Mouse (Mus musculus): ENCODE measurements at regions not wholly inside any gene's neighbourhood (a gene's known extent, or its start where the extent isn't known, plus 50 kb on each side); places are given as distances from the start of the nearest gene placed in this dataset.

DNA sequence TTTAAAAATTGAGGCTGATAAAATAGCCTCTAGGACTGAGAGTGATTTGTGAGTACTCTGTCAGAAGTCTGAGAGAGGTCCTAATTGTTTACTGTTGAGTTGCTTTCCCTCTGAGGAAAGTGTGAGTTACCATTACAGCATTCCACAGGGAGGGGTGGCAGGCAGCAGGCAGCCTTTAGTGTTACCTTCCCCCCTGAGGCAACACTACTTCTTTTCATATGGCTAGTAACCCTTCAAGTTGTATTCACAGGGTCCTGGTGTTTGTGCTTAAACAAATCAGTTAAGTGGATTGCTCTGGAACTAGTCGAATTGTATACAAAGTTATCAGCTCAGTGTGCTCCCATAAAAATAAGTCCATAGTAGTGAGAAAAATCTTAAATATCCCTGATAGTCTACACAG, 2845.7 kb upstream of the Gm7489 start:
- Histone ChIP-seq H3K27ac (replicated peaks; ENCODE audit: low read depth, low read length) (no peak overlapping the region), H3K9me3 (ENCODE audit: control insufficient read depth, low read length) (no peaks in the 10 kb centered on the region), H3K9ac (ENCODE audit: low read depth, low read length, severe bottlenecking) (no peak overlapping the region), H3K4me2 (replicated peaks; ENCODE audit: low read depth, low read length, severe bottlenecking) (no peak overlapping the region), H3K36me3 (ENCODE audit: control insufficient read depth, insufficient read depth, low read length) (no peaks in the 10 kb centered on the region), H3K4me1 (ENCODE audit: control insufficient read depth, insufficient read depth, low read length) (no peaks in the 10 kb centered on the region), H3K27me3 (ENCODE audit: control insufficient read depth, insufficient read depth, low read length) (no peaks in the 10 kb centered on the region), H3K4me3 (replicated peaks; ENCODE audit: low read length) (no peak overlapping the region)
- no peak for TF ChIP-seq POLR2A (IDR thresholded peaks at IDR 0.05; ENCODE audit: borderline replicate concordance, extremely low read depth, insufficient read depth, insufficient read length)
- ATAC-seq (ENCODE audit: low FRiP score, low read depth) (no peak), DNase-seq (ENCODE audit: low spot score) (peak; percentile 21)
- WGBS, result 5% methylated on average over 1 of the region's 1 CpGs

GRCm38 (mm10) chr15:51070538-51070937, 2814.2 kb upstream of the Gm7489 start:
- H3K4me3 ChIP-seq (replicated peaks; ENCODE audit: low read length), result no peak overlapping the region
- no peak overlapping the region for H3K4me2 ChIP-seq (replicated peaks; ENCODE audit: low read depth, low read length, severe bottlenecking)
- TF ChIP-seq POLR2A (IDR thresholded peaks at IDR 0.05; ENCODE audit: borderline replicate concordance, extremely low read depth, insufficient read depth, insufficient read length), result no peak
- H3K36me3 ChIP-seq (ENCODE audit: control insufficient read depth, insufficient read depth, low read length), result no peaks in the 10 kb centered on the region
- 45% methylated on average over 10 of the region's 10 CpGs for WGBS
- ATAC-seq (ENCODE audit: low FRiP score, low read depth) (no peak), DNase-seq (ENCODE audit: low spot score) (no peak)
- H3K9me3 ChIP-seq (ENCODE audit: control insufficient read depth, low read length), result no peaks in the 10 kb centered on the region
- H3K4me1 ChIP-seq (ENCODE audit: control insufficient read depth, insufficient read depth, low read length), result peaks cover 4% of the 10 kb centered on the region
- no peak overlapping the region for H3K9ac ChIP-seq (ENCODE audit: low read depth, low read length, severe bottlenecking)
- H3K27ac ChIP-seq (replicated peaks; ENCODE audit: low read depth, low read length), result no peak overlapping the region
- H3K27me3 ChIP-seq (ENCODE audit: control insufficient read depth, insufficient read depth, low read length), result no peaks in the 10 kb centered on the region

DNA sequence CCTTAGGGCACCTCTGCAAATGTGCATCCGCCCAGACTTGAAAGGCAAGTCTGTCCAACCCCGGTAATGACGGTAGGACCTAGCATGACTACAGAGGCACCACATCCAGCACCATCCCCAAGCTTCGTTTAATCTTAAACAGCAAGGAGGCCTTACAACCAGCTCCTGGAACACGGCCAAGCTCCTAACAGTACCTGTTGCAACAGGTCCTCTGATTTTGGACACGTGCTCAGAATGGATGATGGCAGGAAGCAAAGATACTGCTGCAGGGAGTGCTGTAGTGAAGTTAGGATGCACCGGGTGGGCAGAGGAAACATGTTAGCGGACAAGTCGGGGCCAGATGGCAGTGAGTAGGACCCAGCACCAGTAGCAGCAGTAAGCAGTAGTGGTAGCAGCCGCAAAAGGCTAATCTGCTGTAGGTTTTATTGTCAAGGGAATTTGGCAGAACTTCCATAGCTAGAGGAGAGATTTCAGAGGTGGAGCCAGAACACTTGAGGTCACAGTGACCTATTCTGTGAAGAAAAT, 2813.5 kb upstream of the Gm7489 start:
- H3K4me1 ChIP-seq (ENCODE audit: control insufficient read depth, insufficient read depth, low read length), result peaks cover 4% of the 10 kb centered on the region
- no peak overlapping the region for H3K9ac ChIP-seq (ENCODE audit: low read depth, low read length, severe bottlenecking)
- no peak overlapping the region for H3K27ac ChIP-seq (replicated peaks; ENCODE audit: low read depth, low read length)
- H3K9me3 ChIP-seq (ENCODE audit: control insufficient read depth, low read length), result no peaks in the 10 kb centered on the region
- H3K36me3 ChIP-seq (ENCODE audit: control insufficient read depth, insufficient read depth, low read length), result no peaks in the 10 kb centered on the region
- WGBS, result 48% methylated on average over 10 of the region's 10 CpGs
- no peaks in the 10 kb centered on the region for H3K27me3 ChIP-seq (ENCODE audit: control insufficient read depth, insufficient read depth, low read length)
- no peak overlapping the region for H3K4me3 ChIP-seq (replicated peaks; ENCODE audit: low read length)
- ATAC-seq (ENCODE audit: low FRiP score, low read depth), result no peak
- H3K4me2 ChIP-seq (replicated peaks; ENCODE audit: low read depth, low read length, severe bottlenecking), result no peak overlapping the region
- DNase-seq (ENCODE audit: low spot score), result peak; percentile 83
- TF ChIP-seq POLR2A (IDR thresholded peaks at IDR 0.05; ENCODE audit: borderline replicate concordance, extremely low read depth, insufficient read depth, insufficient read length), result no peak

GRCm38 (mm10) chr15:51073678-51074077, 2811.0 kb upstream of the Gm7489 start:
- no peaks in the 10 kb centered on the region for H3K36me3 ChIP-seq (ENCODE audit: control insufficient read depth, insufficient read depth, low read length)
- ATAC-seq (ENCODE audit: low FRiP score, low read depth), result no peak

DNA sequence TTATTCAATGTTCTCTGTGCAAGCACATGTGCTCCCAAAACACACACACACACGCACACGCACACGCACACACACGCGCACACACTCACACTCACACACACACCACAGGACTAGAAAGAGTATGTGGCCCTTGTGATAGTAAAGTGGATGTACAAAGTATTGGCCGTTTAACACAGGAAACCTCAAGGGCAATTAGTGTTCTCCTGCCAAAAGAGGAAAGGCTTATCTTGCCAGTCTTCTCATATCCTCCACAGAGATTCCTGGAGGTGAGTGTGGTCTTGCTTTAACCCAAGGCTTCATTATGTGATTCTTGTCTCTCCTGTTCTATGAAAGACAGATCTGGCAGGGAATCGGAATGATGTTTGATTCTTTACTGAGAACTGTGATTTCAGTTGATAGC, 2810.5 kb upstream of the Gm7489 start:
- Histone ChIP-seq H3K27me3 (ENCODE audit: control insufficient read depth, insufficient read depth, low read length) (no peaks in the 10 kb centered on the region), H3K36me3 (ENCODE audit: control insufficient read depth, insufficient read depth, low read length) (no peaks in the 10 kb centered on the region), H3K4me3 (replicated peaks; ENCODE audit: low read length) (no peak overlapping the region), H3K4me2 (replicated peaks; ENCODE audit: low read depth, low read length, severe bottlenecking) (no peak overlapping the region), H3K9me3 (ENCODE audit: control insufficient read depth, low read length) (no peaks in the 10 kb centered on the region), H3K9ac (ENCODE audit: low read depth, low read length, severe bottlenecking) (no peak overlapping the region), H3K27ac (replicated peaks; ENCODE audit: low read depth, low read length) (no peak overlapping the region), H3K4me1 (ENCODE audit: control insufficient read depth, insufficient read depth, low read length) (peaks cover 4% of the 10 kb centered on the region)
- DNase-seq (ENCODE audit: low spot score) (no peak), ATAC-seq (ENCODE audit: low FRiP score, low read depth) (no peak)
- TF ChIP-seq POLR2A (IDR thresholded peaks at IDR 0.05; ENCODE audit: borderline replicate concordance, extremely low read depth, insufficient read depth, insufficient read length), result no peak
- 89% methylated on average over 7 of the region's 7 CpGs for WGBS

More at GRCm38 (mm10) chr15:51073678-51074077, 2811.0 kb upstream of the Gm7489 start:
- Histone ChIP-seq H3K9me3 (ENCODE audit: control insufficient read depth, low read length) (no peaks in the 10 kb centered on the region), H3K4me3 (replicated peaks; ENCODE audit: low read length) (no peak overlapping the region), H3K4me2 (replicated peaks; ENCODE audit: low read depth, low read length, severe bottlenecking) (no peak overlapping the region), H3K27ac (replicated peaks; ENCODE audit: low read depth, low read length) (no peak overlapping the region), H3K4me1 (ENCODE audit: control insufficient read depth, insufficient read depth, low read length) (peaks cover 4% of the 10 kb centered on the region), H3K27me3 (ENCODE audit: control insufficient read depth, insufficient read depth, low read length) (no peaks in the 10 kb centered on the region), H3K9ac (ENCODE audit: low read depth, low read length, severe bottlenecking) (no peak overlapping the region)
- WGBS, result 68% methylated on average over 6 of the region's 6 CpGs
- DNase-seq (ENCODE audit: low spot score), result no peak
- no peak for TF ChIP-seq POLR2A (IDR thresholded peaks at IDR 0.05; ENCODE audit: borderline replicate concordance, extremely low read depth, insufficient read depth, insufficient read length)

Data from limb, embryonic 14.5 days (tissue).